Mouse (Mus musculus): ENCODE results near the gene Mrtfa. TPM values are rescaled to one million over a fixed set of nuclear protein-coding genes. Genes with fewer than 3 reads are reported as not detected.
A peak's percentile ranks its signal among the peaks of the same experiment; 100 is the strongest.

Gene Mrtfa
- total RNA-seq, 2 experiments from 2014 or later = 18.9 to 20.5 TPM

- no peak for DNase-seq
Measured at GRCm38 (mm10) chr15:81197197-81197596, 6.6 kb upstream of the Mrtfa start.

GRCm38 (mm10) chr15:81195447-81195846, 4.9 kb upstream of the Mrtfa start:
- DNase-seq = no peak

GRCm38 (mm10) chr15:81194791-81195190, 4.2 kb upstream of the Mrtfa start:
- DNase-seq = no peak

- DNase-seq = no peak
Measured at GRCm38 (mm10) chr15:81192858-81193257, 2.3 kb upstream of the Mrtfa start.

GRCm38 (mm10) chr15:81192316-81192715, 1.8 kb upstream of the Mrtfa start:
- no peak for DNase-seq

- no peak for DNase-seq
Measured at GRCm38 (mm10) chr15:81191303-81191702, 746 bp upstream of the Mrtfa start.

GRCm38 (mm10) chr15:81190011-81190629, 437 bp downstream of the Mrtfa start:
- DNase-seq = no peak

GRCm38 (mm10) chr15:81189061-81189460, 1.5 kb downstream of the Mrtfa start:
- peak; percentile 42 for DNase-seq

- DNase-seq = no peak
Measured at GRCm38 (mm10) chr15:81184913-81185312, 5.6 kb downstream of the Mrtfa start.

GRCm38 (mm10) chr15:81181233-81181632, 9.3 kb downstream of the Mrtfa start:
- DNase-seq = no peak

- DNase-seq = no peak
Measured at GRCm38 (mm10) chr15:81179523-81179922, 11.0 kb downstream of the Mrtfa start.

- no peak for DNase-seq
Measured at GRCm38 (mm10) chr15:81178703-81179102, 11.9 kb downstream of the Mrtfa start.

GRCm38 (mm10) chr15:81177860-81178259, 12.7 kb downstream of the Mrtfa start:
- DNase-seq = no peak

GRCm38 (mm10) chr15:81175633-81176032, 14.9 kb downstream of the Mrtfa start:
- no peak for DNase-seq

- no peak for DNase-seq
Measured at GRCm38 (mm10) chr15:81172259-81172658, 18.3 kb downstream of the Mrtfa start.

GRCm38 (mm10) chr15:81168735-81169134, 21.8 kb downstream of the Mrtfa start:
- DNase-seq = no peak

- DNase-seq = no peak
Measured at GRCm38 (mm10) chr15:81167831-81168230, 22.7 kb downstream of the Mrtfa start.

GRCm38 (mm10) chr15:81166291-81166690, 24.3 kb downstream of the Mrtfa start:
- no peak for DNase-seq

GRCm38 (mm10) chr15:81164560-81165310, 25.8 kb downstream of the Mrtfa start:
- DNase-seq = no peak

GRCm38 (mm10) chr15:81161571-81161970, 29.0 kb downstream of the Mrtfa start:
- no peak for DNase-seq

- no peak for DNase-seq
Measured at GRCm38 (mm10) chr15:81160677-81161076, 29.9 kb downstream of the Mrtfa start.

- DNase-seq = no peak
Measured at GRCm38 (mm10) chr15:81159212-81159611, 31.3 kb downstream of the Mrtfa start.

GRCm38 (mm10) chr15:81158517-81159120, 31.9 kb downstream of the Mrtfa start:
- no peak for DNase-seq

Measured in gastrocnemius, postnatal 25 days (tissue).